Mouse (Mus musculus) kidney, postnatal 36 days (tissue): ENCODE data around the gene Capn10.
"Not testable (repeated sequence)": the region's sequence is repeated elsewhere in the genome, so short reads cannot be mapped to it uniquely, and the experiment has no call there.

Experiments used
- DNase-seq, 2 experiments: peaks; one replicate each; pipeline ENCODE4 v3.0.0; 2021 to 2022; ENCODE audit warnings: mixed read lengths in 2 of 2

Capn10 gene

GRCm38 (mm10) chr1:92920474-92921200, 13.5 kb upstream of the Capn10 start:
- DNase-seq: no peak

GRCm38 (mm10) chr1:92921496-92921895, 12.7 kb upstream of the Capn10 start:
- DNase-seq: no peak

- DNase-seq: peak; percentile 79
Measured at GRCm38 (mm10) chr1:92930171-92930706, 3.9 kb upstream of the Capn10 start.

- no peak for DNase-seq
Measured at GRCm38 (mm10) chr1:92933611-92934010, 565 bp upstream of the Capn10 start.

- DNase-seq: peak; percentile 45 to 74
Measured at GRCm38 (mm10) chr1:92935054-92935962, 1.1 kb downstream of the Capn10 start.

- no peak for DNase-seq
Measured at GRCm38 (mm10) chr1:92935977-92936376, 1.8 kb downstream of the Capn10 start.

GRCm38 (mm10) chr1:92936467-92936866, 2.3 kb downstream of the Capn10 start:
- DNase-seq: peak; percentile 45 to 65

- no peak for DNase-seq
Measured at GRCm38 (mm10) chr1:92937797-92938196, 3.6 kb downstream of the Capn10 start.

GRCm38 (mm10) chr1:92939746-92940145, 5.6 kb downstream of the Capn10 start:
- no peak for DNase-seq

GRCm38 (mm10) chr1:92943219-92943989, 9.2 kb downstream of the Capn10 start:
- DNase-seq: no peak

- DNase-seq: no peak
Measured at GRCm38 (mm10) chr1:92947966-92948365, 13.8 kb downstream of the Capn10 start.

- DNase-seq: peak in 1 of 2 experiments; percentile 52
Measured at GRCm38 (mm10) chr1:92949426-92949825, 15.2 kb downstream of the Capn10 start.

- DNase-seq: no peak
Measured at GRCm38 (mm10) chr1:92950607-92951006, 16.4 kb downstream of the Capn10 start, which contains the start of gene Gpr35. Gpr35 (plus strand) TSS chr1:92950865.

- DNase-seq: no peak
Measured at GRCm38 (mm10) chr1:92953641-92954040, 19.5 kb downstream of the Capn10 start.

- peak; percentile 66 to 83 for DNase-seq
Measured at GRCm38 (mm10) chr1:92956571-92957335, 22.6 kb downstream of the Capn10 start.

GRCm38 (mm10) chr1:92958999-92959398, 24.8 kb downstream of the Capn10 start:
- no peak for DNase-seq

GRCm38 (mm10) chr1:92970791-92971190, 36.6 kb downstream of the Capn10 start:
- DNase-seq: not testable (repeated sequence)

GRCm38 (mm10) chr1:92971879-92972795, 38.0 kb downstream of the Capn10 start:
- no peak for DNase-seq

- peak in 1 of 2 experiments; percentile 67 for DNase-seq
Measured at GRCm38 (mm10) chr1:92972854-92973253, 38.7 kb downstream of the Capn10 start.

GRCm38 (mm10) chr1:92976141-92976566, 42.0 kb downstream of the Capn10 start:
- DNase-seq: peak; percentile 17 to 31

GRCm38 (mm10) chr1:92978645-92979044, 44.5 kb downstream of the Capn10 start:
- DNase-seq: no peak
